Mouse (Mus musculus): ENCODE measurements around the gene Rbm47.

- TF ChIP-seq CTCF (IDR thresholded peaks at IDR 0.05; ENCODE audit: control insufficient read depth, insufficient read depth, insufficient replicate concordance, low read depth, low read length), result no peak
- no peak for TF ChIP-seq POLR2A (IDR thresholded peaks at IDR 0.05; ENCODE audit: control insufficient read depth, low read depth, low read length)
Measured at GRCm38 (mm10) chr5:66034375-66035195, 138.3 kb downstream of the Rbm47 start.
